Mouse (Mus musculus) gastrocnemius, adult 2 months (tissue): Measurements from ENCODE around the gene Hlcs. TPM values are rescaled to one million over a fixed set of nuclear protein-coding genes. Genes with fewer than 3 reads are reported as not detected.
A peak's percentile ranks its signal among the peaks of the same experiment; 100 is the strongest.

Experiments used
- DNase-seq: peaks from one replicate; pipeline ENCODE4 v3.0.0; 2022
- H3K27ac ChIP-seq: fragments of 200-600 bp; 2 replicates; pipeline ENCODE4 v1.8.1; 2022; ENCODE audit warnings: mild to moderate bottlenecking
- H3K4me3 ChIP-seq: fragments of 200-600 bp; 2 replicates; pipeline ENCODE4 v1.8.1; 2022; ENCODE audit warnings: mild to moderate bottlenecking, moderate library complexity
- CTCF ChIP-seq: fragments of 200-600 bp; IDR thresholded peaks from 2 replicates; pipeline ENCODE4 v1.8.1; 2022; ENCODE audit warnings: antibody characterized with exemption, mild to moderate bottlenecking, moderate library complexity
- intact Hi-C: fragments of 180-260 bp; cut with DNase I; formaldehyde crosslinking; loops from one replicate; pipeline ENCODE4 v1.15.1; 2025
- total RNA-seq, 2 experiments: library from RNA; stranded (reverse); gene quantifications; 2 replicates each; pipeline ENCODE4 v1.2.3; 2021

The Hlcs gene
- total RNA-seq, 2 experiments from 2014 or later = 7.5 to 10.3 TPM

- intact Hi-C loops = loop anchor here (5.0 kb wide), 1 partner anchor 51 kb away; no protein-coding TSS in a partner anchor
- Histone ChIP-seq H3K4me3 (no peak overlapping the region), H3K27ac (no peak overlapping the region)
- no peak for DNase-seq
- no peak for TF ChIP-seq CTCF
These were observed 117.5 kb downstream of the Hlcs start for GRCm38 (mm10) chr16:94195913-94196312.

GRCm38 (mm10) chr16:94191379-94192315 is 121.7 kb downstream of the Hlcs start:
- peak overlapping the region; percentile 59 for H3K4me3 ChIP-seq
- intact Hi-C loops = no loop called here
- DNase-seq = peak; percentile 84
- H3K27ac ChIP-seq = peak overlapping the region; percentile 87
- TF ChIP-seq CTCF = no peak

GRCm38 (mm10) chr16:94190256-94190655 is 123.1 kb downstream of the Hlcs start:
- Histone ChIP-seq H3K27ac (peak overlapping the region; percentile 87), H3K4me3 (no peak overlapping the region)
- TF ChIP-seq CTCF = peak; percentile 34; the same call in 1 of the 2 replicates
- intact Hi-C loops = no loop called here
- DNase-seq = peak; percentile 68

GRCm38 (mm10) chr16:94186526-94186925 is 126.8 kb downstream of the Hlcs start:
- H3K4me3 ChIP-seq = no peak overlapping the region
- intact Hi-C loops = no loop called here
- no peak overlapping the region for H3K27ac ChIP-seq
- no peak for DNase-seq
- TF ChIP-seq CTCF = no peak

- no peak for TF ChIP-seq CTCF
- intact Hi-C loops = no loop called here
- H3K4me3 ChIP-seq = no peak overlapping the region
- H3K27ac ChIP-seq = no peak overlapping the region
- no peak for DNase-seq
These were observed 127.9 kb downstream of the Hlcs start for GRCm38 (mm10) chr16:94185430-94185829.

- no peak for DNase-seq
- TF ChIP-seq CTCF = no peak
- Histone ChIP-seq H3K27ac (no peak overlapping the region), H3K4me3 (no peak overlapping the region)
- intact Hi-C loops = no loop called here
These were observed 133.1 kb downstream of the Hlcs start for GRCm38 (mm10) chr16:94180122-94180870.

GRCm38 (mm10) chr16:94179341-94180121 is 133.8 kb downstream of the Hlcs start:
- no peak for DNase-seq
- no peak for TF ChIP-seq CTCF
- Histone ChIP-seq H3K4me3 (no peak overlapping the region), H3K27ac (no peak overlapping the region)
- intact Hi-C loops = no loop called here

GRCm38 (mm10) chr16:94178441-94179220 is 134.7 kb downstream of the Hlcs start:
- no peak for TF ChIP-seq CTCF
- intact Hi-C loops = no loop called here
- Histone ChIP-seq H3K27ac (no peak overlapping the region), H3K4me3 (no peak overlapping the region)
- DNase-seq = no peak

- intact Hi-C loops = no loop called here
- TF ChIP-seq CTCF = no peak
- H3K4me3 ChIP-seq = no peak overlapping the region
- no peak for DNase-seq
- H3K27ac ChIP-seq = no peak overlapping the region
These were observed 136.1 kb downstream of the Hlcs start for GRCm38 (mm10) chr16:94176997-94177857.

GRCm38 (mm10) chr16:94175366-94175986 is 137.9 kb downstream of the Hlcs start:
- H3K4me3 ChIP-seq = no peak overlapping the region
- no peak for TF ChIP-seq CTCF
- intact Hi-C loops = no loop called here

More at GRCm38 (mm10) chr16:94175366-94175986, 137.9 kb downstream of the Hlcs start:
- H3K27ac ChIP-seq = no peak overlapping the region
- no peak for DNase-seq
